Mouse (Mus musculus): Measurements from ENCODE around the gene Tmprss2. TPM values are rescaled to one million over a fixed set of nuclear protein-coding genes. Genes with fewer than 3 reads are reported as not detected.

Gene Tmprss2
- polyA plus RNA-seq, 1 experiment from 2014 or later, result 54.2 TPM

GRCm38 (mm10) chr16:97639630-97640029, 28.6 kb upstream of the Tmprss2 start:
- ATAC-seq (no peak), DNase-seq (ENCODE audit: low spot score) (no peak)
- Histone ChIP-seq H3K27me3 (replicated peaks; ENCODE audit: insufficient read depth, low read length) (no peaks in the 10 kb centered on the region), H3K4me3 (ENCODE audit: low read depth, low read length) (no peak overlapping the region), H3K27ac (ENCODE audit: low read length) (no peak overlapping the region), H3K9ac (replicated peaks; ENCODE audit: low read depth) (no peak overlapping the region), H3K9me3 (ENCODE audit: low read length) (no peaks in the 10 kb centered on the region), H3K36me3 (ENCODE audit: insufficient read depth, low read length) (no peaks in the 10 kb centered on the region), H3K4me1 (ENCODE audit: insufficient read depth, low read depth, low read length) (no peaks in the 10 kb centered on the region), H3K4me2 (replicated peaks; ENCODE audit: low read depth, low read length) (no peak overlapping the region)
- WGBS, result 87% methylated on average over 3 of the region's 3 CpGs
- TF ChIP-seq CTCF (IDR thresholded peaks at IDR 0.05) (no peak), EP300 (IDR thresholded peaks at IDR 0.05) (no peak)

DNA sequence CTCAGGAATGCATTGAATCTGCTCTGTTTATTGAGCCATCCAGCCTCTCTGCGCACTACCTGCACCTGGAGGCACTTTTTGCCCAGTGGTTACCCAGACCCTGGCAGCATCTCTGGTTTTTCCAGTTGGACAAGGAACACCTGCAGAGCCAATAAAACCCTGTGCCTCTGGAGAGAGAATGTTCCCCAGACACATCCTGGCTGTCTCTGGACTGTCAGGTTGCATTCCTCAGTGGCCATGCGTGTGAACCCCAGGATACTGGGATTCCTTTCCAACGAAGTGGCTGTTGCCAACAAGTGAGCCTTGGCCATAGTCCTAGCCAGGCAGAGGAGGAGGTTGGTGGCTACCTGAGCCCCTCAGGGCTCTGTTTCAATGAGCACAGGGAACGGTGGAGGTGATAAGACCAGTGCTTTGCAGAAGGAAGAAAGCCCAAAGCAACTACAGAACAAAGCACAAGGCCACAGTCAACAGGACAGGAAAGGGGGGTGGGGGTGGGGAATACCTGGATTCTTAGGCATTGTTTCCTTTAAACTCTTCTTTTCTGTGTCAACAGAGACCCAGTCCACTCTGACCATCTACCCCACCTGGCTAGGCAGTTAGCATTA, 22.0 kb upstream of the Tmprss2 start:
- ATAC-seq, result peak; percentile 41; the same call in 1 of the 2 replicates
- H3K4me2 ChIP-seq (replicated peaks; ENCODE audit: low read depth, low read length), result no peak overlapping the region
- no peaks in the 10 kb centered on the region for H3K4me1 ChIP-seq (ENCODE audit: insufficient read depth, low read depth, low read length)
- peak; percentile 20 for DNase-seq (ENCODE audit: low spot score)
- H3K27me3 ChIP-seq (replicated peaks; ENCODE audit: insufficient read depth, low read length), result no peaks in the 10 kb centered on the region
- no peak overlapping the region for H3K9ac ChIP-seq (replicated peaks; ENCODE audit: low read depth)
- no peak overlapping the region for H3K27ac ChIP-seq (ENCODE audit: low read length)
- H3K36me3 ChIP-seq (ENCODE audit: insufficient read depth, low read length), result no peaks in the 10 kb centered on the region
- TF ChIP-seq CTCF (IDR thresholded peaks at IDR 0.05) (no peak), EP300 (IDR thresholded peaks at IDR 0.05) (no peak)
- H3K9me3 ChIP-seq (ENCODE audit: low read length), result no peaks in the 10 kb centered on the region
- WGBS, result 37% methylated on average over 4 of the region's 4 CpGs
- H3K4me3 ChIP-seq (ENCODE audit: low read depth, low read length), result no peak overlapping the region

DNA sequence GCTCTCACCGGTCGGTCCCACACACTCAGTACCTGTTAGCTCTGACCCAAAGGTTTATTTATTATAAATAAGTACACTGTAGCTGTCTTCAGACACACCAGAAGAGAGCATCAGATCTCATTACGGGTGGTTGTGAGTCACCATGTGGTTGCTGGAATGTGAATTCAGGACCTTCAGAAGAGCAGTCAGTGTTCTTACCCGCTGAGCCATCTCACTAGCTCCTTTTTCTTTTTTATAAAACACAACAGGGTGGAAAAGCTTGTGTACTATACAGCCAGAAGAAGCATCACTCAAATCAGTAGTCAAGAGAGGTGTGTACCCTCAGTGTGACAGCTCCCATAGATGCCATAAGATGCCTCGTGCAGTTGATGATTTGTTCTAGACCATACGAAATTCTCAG, 12.2 kb upstream of the Tmprss2 start:
- Histone ChIP-seq H3K4me1 (ENCODE audit: insufficient read depth, low read depth, low read length) (no peaks in the 10 kb centered on the region), H3K9me3 (ENCODE audit: low read length) (no peaks in the 10 kb centered on the region), H3K27ac (ENCODE audit: low read length) (no peak overlapping the region), H3K36me3 (ENCODE audit: insufficient read depth, low read length) (no peaks in the 10 kb centered on the region), H3K4me3 (ENCODE audit: low read depth, low read length) (no peak overlapping the region), H3K9ac (replicated peaks; ENCODE audit: low read depth) (no peak overlapping the region), H3K4me2 (replicated peaks; ENCODE audit: low read depth, low read length) (no peak overlapping the region), H3K27me3 (replicated peaks; ENCODE audit: insufficient read depth, low read length) (no peaks in the 10 kb centered on the region)
- no peak for DNase-seq (ENCODE audit: low spot score)
- TF ChIP-seq EP300 (IDR thresholded peaks at IDR 0.05) (no peak), CTCF (IDR thresholded peaks at IDR 0.05) (no peak)
- ATAC-seq, result no peak
- 68% methylated on average over 6 of the region's 6 CpGs for WGBS

DNA sequence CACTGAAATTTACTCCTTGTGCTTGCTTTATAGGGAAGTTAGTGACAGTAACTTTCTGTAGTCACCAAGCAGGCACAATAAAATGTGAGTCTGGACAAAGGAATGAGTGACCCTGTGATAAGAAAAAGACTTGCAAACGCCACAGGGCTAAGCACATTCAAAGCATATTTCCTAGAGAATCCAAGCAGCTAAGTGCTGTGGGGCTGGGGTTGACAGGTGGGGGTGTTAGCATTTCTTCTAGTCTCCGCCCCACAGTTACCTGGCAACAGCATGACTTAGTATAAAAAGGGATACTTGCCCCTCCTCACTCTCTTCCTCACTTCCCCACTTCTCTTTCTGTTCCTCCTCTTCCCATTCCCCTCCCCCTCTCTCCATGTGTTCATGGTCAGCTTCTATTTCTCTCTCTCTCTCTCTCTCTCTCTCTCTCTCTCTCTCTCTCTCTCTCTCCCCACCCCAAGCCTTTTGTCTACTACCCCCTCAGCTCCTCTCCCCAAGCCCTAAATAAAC, 11.4 kb upstream of the Tmprss2 start:
- Histone ChIP-seq H3K9me3 (ENCODE audit: low read length) (no peaks in the 10 kb centered on the region), H3K9ac (replicated peaks; ENCODE audit: low read depth) (no peak overlapping the region), H3K4me3 (ENCODE audit: low read depth, low read length) (no peak overlapping the region), H3K27ac (ENCODE audit: low read length) (no peak overlapping the region; the same call in 1 of the 2 replicates), H3K4me2 (replicated peaks; ENCODE audit: low read depth, low read length) (no peak overlapping the region), H3K36me3 (ENCODE audit: insufficient read depth, low read length) (no peaks in the 10 kb centered on the region), H3K27me3 (replicated peaks; ENCODE audit: insufficient read depth, low read length) (no peaks in the 10 kb centered on the region), H3K4me1 (ENCODE audit: insufficient read depth, low read depth, low read length) (no peaks in the 10 kb centered on the region)
- ATAC-seq, result peak; percentile 84
- 14% methylated on average over 2 of the region's 2 CpGs for WGBS
- peak; percentile 45 for DNase-seq (ENCODE audit: low spot score)
- no peak for TF ChIP-seq EP300 (IDR thresholded peaks at IDR 0.05)
- no peak for TF ChIP-seq CTCF (IDR thresholded peaks at IDR 0.05)

DNA sequence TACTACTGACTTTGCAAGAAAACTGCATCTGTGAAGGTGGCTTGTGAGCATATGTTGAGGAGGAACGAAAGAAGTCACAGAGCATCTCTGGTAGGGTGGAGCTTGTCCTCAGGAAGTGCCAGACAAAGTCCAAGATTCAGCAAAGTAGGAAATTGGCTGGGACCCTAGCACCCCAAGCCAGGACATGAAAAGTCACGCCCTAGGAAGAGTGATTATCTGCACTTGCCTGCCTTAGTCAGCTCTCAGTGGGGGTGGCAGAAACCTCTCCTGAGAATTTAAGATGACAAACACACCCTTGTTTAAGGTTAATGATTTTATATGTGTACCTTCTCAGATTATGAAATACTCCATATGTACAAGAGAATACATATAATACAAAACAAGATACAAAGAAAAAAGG, 7.3 kb upstream of the Tmprss2 start:
- WGBS, result 56% methylated on average over 2 of the region's 2 CpGs

DNA sequence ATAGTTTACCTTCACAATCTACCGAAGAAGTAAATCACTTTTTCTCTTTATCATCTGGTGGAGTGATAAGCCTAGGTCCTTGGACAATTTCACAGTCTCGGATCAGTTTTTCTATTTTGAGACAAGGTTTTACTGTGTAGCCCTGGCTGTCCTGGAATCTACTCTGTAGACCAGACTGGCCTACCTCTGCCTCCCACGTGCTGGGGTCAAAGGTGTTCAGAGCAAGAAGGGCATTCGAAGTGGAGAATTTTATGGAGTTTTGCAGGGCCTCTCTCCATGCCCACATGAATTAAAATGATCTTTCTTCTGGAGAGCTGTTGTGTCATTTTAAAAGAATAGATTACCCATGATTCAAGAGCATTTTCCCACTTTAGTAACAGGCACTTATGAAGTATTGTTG, 1.0 kb upstream of the Tmprss2 start:
- TF ChIP-seq EP300 (IDR thresholded peaks at IDR 0.05) (no peak), CTCF (IDR thresholded peaks at IDR 0.05) (no peak)
- ATAC-seq (no peak), DNase-seq (ENCODE audit: low spot score) (no peak)
- no peaks in the 10 kb centered on the region for H3K36me3 ChIP-seq (ENCODE audit: insufficient read depth, low read length)
- no peaks in the 10 kb centered on the region for H3K9me3 ChIP-seq (ENCODE audit: low read length)
- no peaks in the 10 kb centered on the region; the same call in 1 of the 2 replicates for H3K4me1 ChIP-seq (ENCODE audit: insufficient read depth, low read depth, low read length)
- H3K4me3 ChIP-seq (ENCODE audit: low read depth, low read length), result no peak overlapping the region
- H3K9ac ChIP-seq (replicated peaks; ENCODE audit: low read depth), result no peak overlapping the region
- 0 out of 2 replicates have a peak, but pooled peaks cover 5% of the 10 kb centered on the region for H3K27me3 ChIP-seq (replicated peaks; ENCODE audit: insufficient read depth, low read length)
- H3K4me2 ChIP-seq (replicated peaks; ENCODE audit: low read depth, low read length), result no peak overlapping the region
- H3K27ac ChIP-seq (ENCODE audit: low read length), result no peak overlapping the region
- 44% methylated on average over 4 of the region's 4 CpGs for WGBS

More for the DNA sequence above, 7.3 kb upstream of the Tmprss2 start:
- H3K9me3 ChIP-seq (ENCODE audit: low read length), result no peaks in the 10 kb centered on the region
- no peaks in the 10 kb centered on the region for H3K36me3 ChIP-seq (ENCODE audit: insufficient read depth, low read length)
- H3K4me1 ChIP-seq (ENCODE audit: insufficient read depth, low read depth, low read length), result no peaks in the 10 kb centered on the region
- H3K4me3 ChIP-seq (ENCODE audit: low read depth, low read length), result no peak overlapping the region
- no peaks in the 10 kb centered on the region for H3K27me3 ChIP-seq (replicated peaks; ENCODE audit: insufficient read depth, low read length)
- H3K9ac ChIP-seq (replicated peaks; ENCODE audit: low read depth), result no peak overlapping the region
- TF ChIP-seq CTCF (IDR thresholded peaks at IDR 0.05) (no peak), EP300 (IDR thresholded peaks at IDR 0.05) (no peak)
- H3K27ac ChIP-seq (ENCODE audit: low read length), result no peak overlapping the region
- no peak overlapping the region for H3K4me2 ChIP-seq (replicated peaks; ENCODE audit: low read depth, low read length)
- DNase-seq (ENCODE audit: low spot score), result no peak
- ATAC-seq, result no peak
